ENCODE assay signal across 28 mouse cellular contexts in the genomic region with DNA sequence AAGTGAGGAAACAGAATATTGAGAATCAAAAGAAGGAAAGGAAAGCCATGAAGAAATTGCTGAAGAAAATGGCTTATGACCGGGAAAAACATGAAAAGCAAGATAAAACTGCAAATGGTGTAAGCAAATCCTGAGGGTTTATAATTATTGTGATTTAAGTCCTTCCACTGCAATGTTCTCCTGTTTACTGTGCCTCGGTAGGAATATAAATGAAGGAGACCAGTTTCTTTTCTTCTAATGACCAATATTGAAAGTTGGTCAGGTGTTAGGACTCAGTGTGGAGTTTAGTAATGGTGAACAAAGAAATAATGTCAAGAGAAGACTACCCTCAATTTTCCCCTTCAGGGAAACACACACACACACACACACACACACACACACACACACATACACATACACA.
"Had no signal": no experiment of that assay in that cellular context is flagged by ENCODE, and none has a peak within 500 bp of the region (broad histone marks: within the 10 kb centered on the region; RNA-seq: fewer than 3 reads in every experiment).

No protein-coding gene starts in this region.

- H3K4me3 ChIP-seq: left cerebral cortex, adult 2 months; limb, embryonic 10.5 days; limb, embryonic 12.5 days; limb, embryonic 13.5 days; limb, embryonic 15.5 days; liver, embryonic 12.5 days; liver, embryonic 13.5 days; liver, embryonic 15.5 days; lung, embryonic 15.5 days; megakaryocyte, embryonic 14.5 days; midbrain, embryonic 10.5 days; midbrain, embryonic 12.5 days; midbrain, embryonic 15.5 days; myocyte had no signal

- H3K27me3 ChIP-seq: limb, embryonic 12.5 days; limb, embryonic 13.5 days; limb, embryonic 15.5 days; liver, embryonic 12.5 days; liver, embryonic 13.5 days; liver, embryonic 15.5 days; lung, embryonic 15.5 days; megakaryocyte, embryonic 14.5 days; midbrain, embryonic 12.5 days; midbrain, embryonic 15.5 days had no signal

- H3K4me1 ChIP-seq: limb, embryonic 15.5 days; liver, embryonic 12.5 days; liver, embryonic 13.5 days; liver, embryonic 15.5 days; lung, embryonic 15.5 days; midbrain, embryonic 15.5 days had no signal

- DNase-seq: left cerebral cortex, postnatal 4 days; liver; liver, embryonic 13.5 days; liver, postnatal 0 days; lung, adult 18-20 months; lung, adult 2 months; lung, embryonic 14.5 days; lung, postnatal 10 days; lung, postnatal 14 days; lung, postnatal 36 days; lung, postnatal 4 days; midbrain, embryonic 14.5 days had no signal

- ATAC-seq: liver, embryonic 12.5 days; liver, postnatal 0 days had no signal

- H3K9ac ChIP-seq: limb, embryonic 12.5 days; limb, embryonic 13.5 days; limb, embryonic 15.5 days; liver, embryonic 12.5 days; liver, embryonic 13.5 days; liver, embryonic 14.5 days; liver, embryonic 15.5 days; liver, postnatal 0 days; lung, embryonic 14.5 days; lung, embryonic 15.5 days; midbrain, embryonic 12.5 days; midbrain, embryonic 15.5 days had no signal

- H3K27ac ChIP-seq: left cerebral cortex, adult 2 months; limb, embryonic 12.5 days; limb, embryonic 13.5 days; limb, embryonic 15.5 days; liver, embryonic 12.5 days; liver, embryonic 13.5 days; liver, embryonic 14.5 days; liver, embryonic 15.5 days; lung, embryonic 15.5 days; macrophage; midbrain, embryonic 10.5 days; midbrain, embryonic 12.5 days had no signal

- H3K4me2 ChIP-seq: limb, embryonic 12.5 days; limb, embryonic 13.5 days; limb, embryonic 15.5 days; liver, embryonic 11.5 days; liver, embryonic 12.5 days; liver, embryonic 13.5 days; liver, embryonic 15.5 days; lung, embryonic 14.5 days; lung, embryonic 15.5 days; midbrain, embryonic 12.5 days; midbrain, embryonic 15.5 days had no signal

- H3K36me3 ChIP-seq: limb, embryonic 10.5 days; limb, embryonic 12.5 days; limb, embryonic 13.5 days; limb, embryonic 15.5 days; liver, embryonic 12.5 days; liver, embryonic 13.5 days; liver, embryonic 15.5 days; lung, embryonic 15.5 days; midbrain, embryonic 10.5 days; midbrain, embryonic 12.5 days; midbrain, embryonic 15.5 days had no signal

- H3K9me3 ChIP-seq: limb, embryonic 10.5 days; limb, embryonic 12.5 days; limb, embryonic 13.5 days; limb, embryonic 15.5 days; liver, embryonic 12.5 days; liver, embryonic 13.5 days; liver, embryonic 15.5 days; lung, embryonic 15.5 days; megakaryocyte, embryonic 14.5 days; midbrain, embryonic 10.5 days; midbrain, embryonic 12.5 days; midbrain, embryonic 15.5 days had no signal
